In the genomic region with DNA sequence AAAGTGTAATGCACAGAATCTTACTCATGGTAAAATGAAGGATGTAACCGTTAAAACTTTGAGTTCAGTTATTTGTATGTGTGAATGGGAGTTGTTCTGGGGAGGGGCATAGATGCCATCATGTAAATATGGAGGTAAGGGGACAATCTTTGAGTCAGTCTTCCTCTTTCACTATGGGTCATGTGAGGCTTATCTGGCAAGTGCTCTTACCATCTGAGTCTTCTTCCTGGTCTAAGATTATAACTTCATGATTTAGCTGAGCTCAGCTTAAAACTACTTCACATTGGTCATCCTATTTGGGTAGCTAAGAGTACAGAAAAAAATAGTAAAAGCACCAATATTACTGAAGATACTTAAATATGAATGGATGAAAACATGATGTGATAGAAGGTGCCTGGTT, we compare ENCODE assay signal across 16 mouse cellular contexts.
"Had no signal": no experiment of that assay in that cellular context is flagged by ENCODE, and none has a peak within 500 bp of the region (broad histone marks: within the 10 kb centered on the region; RNA-seq: fewer than 3 reads in every experiment).

No protein-coding gene starts in this region.

- H3K36me3 ChIP-seq: neural tube, embryonic 13.5 days; neural tube, embryonic 15.5 days; stomach, embryonic 15.5 days had no signal

- H3K27me3 ChIP-seq: neural tube, embryonic 13.5 days; neural tube, embryonic 15.5 days; stomach, embryonic 15.5 days had no signal

- DNase-seq: retina, postnatal 1 day; right cerebral cortex, adult 18-20 months; right cerebral cortex, postnatal 14 days; right cerebral cortex, postnatal 25 days; right cerebral cortex, postnatal 4 days; spleen, adult 18-20 months; thymus, adult 18-20 months; thymus, adult 2 months; thymus, postnatal 14 days; thymus, postnatal 25 days; thymus, postnatal 36 days; thymus, postnatal 4 days had no signal

- H3K9ac ChIP-seq: neural tube, embryonic 13.5 days; neural tube, embryonic 15.5 days; stomach, embryonic 15.5 days had no signal

- H3K27ac ChIP-seq: neural tube, embryonic 13.5 days; neural tube, embryonic 15.5 days; stomach, embryonic 15.5 days; stomach, postnatal 0 days had no signal

- H3K4me3 ChIP-seq: neural tube, embryonic 13.5 days; neural tube, embryonic 15.5 days; stomach, embryonic 15.5 days had no signal

- H3K9me3 ChIP-seq: neural tube, embryonic 13.5 days; neural tube, embryonic 15.5 days; stomach, embryonic 15.5 days had no signal

- H3K4me1 ChIP-seq: neural tube, embryonic 13.5 days; neural tube, embryonic 15.5 days; stomach, embryonic 15.5 days had no signal
